Mouse (Mus musculus) forebrain, embryonic 10.5 days (tissue): ENCODE results near the gene Kdm4b. TPM values are rescaled to one million over a fixed set of nuclear protein-coding genes. Genes with fewer than 3 reads are reported as not detected.

Source experiments
- DNase-seq: peaks from one replicate; pipeline ENCODE4 v3.0.0-alpha.2; 2017; ENCODE audit warnings: low spot score; ENCODE audit errors: extremely low spot score
- H3K27ac ChIP-seq: fragments of 300-500 bp; sonication (generic); 2 replicates; pipeline ENCODE4 v1.5.1; 2016; ENCODE audit warnings: mild to moderate bottlenecking
- H3K27me3 ChIP-seq: fragments of 300-500 bp; sonication (generic); 2 replicates; pipeline ENCODE4 v1.6.1; 2016; ENCODE audit warnings: mild to moderate bottlenecking; ENCODE audit not compliant: poor library complexity, severe bottlenecking
- H3K36me3 ChIP-seq: fragments of 300-500 bp; sonication (generic); replicated peaks from 2 replicates; pipeline ENCODE4 v1.6.1; 2016; ENCODE audit warnings: mild to moderate bottlenecking, moderate library complexity
- H3K4me1 ChIP-seq: fragments of 300-500 bp; sonication (generic); 2 replicates; pipeline ENCODE4 v1.6.1; 2016
- H3K4me3 ChIP-seq: fragments of 300-500 bp; sonication (generic); 2 replicates; pipeline ENCODE4 v1.5.1; 2016; ENCODE audit warnings: mild to moderate bottlenecking, moderate library complexity
- H3K9me3 ChIP-seq: fragments of 300-500 bp; sonication (generic); 2 replicates; pipeline ENCODE4 v1.6.1; 2016; ENCODE audit warnings: mild to moderate bottlenecking, moderate library complexity
- WGBS: fragments of 180-500 bp; shearing (Covaris S2); methylation state at CpG from one replicate; pipeline ENCODE4 v1.1.7; 2016; 5-methylcytosine and 5-hydroxymethylcytosine counted together
- microRNA-seq: library from miRNA; unstranded; fragments of <30 nt; microRNA quantifications from one replicate; pipeline ENCODE4, GENCODE M21; 2017
- polyA plus RNA-seq: library from polyadenylated mRNA; unstranded; fragments of >200 nt; fragmentation: Nextera tagmentation; extraction: Ambion mirVana; gene quantifications from 2 replicates; pipeline ENCODE4 v1.2.1, GENCODE M21; 2016

Kdm4b gene
- polyA plus RNA-seq, 1 experiment from 2014 or later: 35.9 TPM

DNA sequence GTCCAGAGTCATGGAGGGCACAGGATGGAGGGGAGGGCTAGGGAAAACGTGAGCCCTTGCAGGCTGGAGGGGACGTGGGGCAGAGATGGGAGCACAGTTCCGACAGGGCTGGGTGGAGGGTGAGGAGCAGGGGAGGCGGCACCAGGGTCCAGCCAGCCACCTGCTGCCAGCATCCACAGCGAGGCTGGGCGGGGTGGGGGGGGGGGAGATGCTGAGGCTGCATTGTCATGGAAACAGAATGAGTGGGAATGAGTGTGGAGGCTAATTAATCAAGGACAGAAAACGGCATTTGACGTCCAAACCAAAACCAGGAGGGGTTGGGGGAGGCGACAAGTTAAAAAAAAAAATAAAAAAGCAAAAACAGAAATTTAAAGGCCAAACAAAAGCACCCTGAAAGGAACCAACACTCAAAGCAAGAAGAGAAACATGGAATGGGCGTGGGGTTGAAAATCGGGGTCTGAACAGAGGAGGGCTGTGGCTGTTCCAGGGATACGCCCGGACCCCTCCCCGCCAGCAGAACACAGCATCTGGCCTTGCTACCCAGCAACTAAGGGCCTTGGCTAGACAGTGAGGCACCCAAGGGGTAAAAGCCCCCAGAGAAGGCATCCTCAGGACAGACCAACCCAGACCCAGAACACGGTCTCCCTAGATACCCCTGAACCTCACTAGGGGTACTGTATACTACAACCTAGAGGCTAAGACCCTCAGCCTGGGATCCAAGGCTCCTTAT, 114.0 kb downstream of the Kdm4b start:
- Histone ChIP-seq H3K4me1 (peaks cover 13% of the 10 kb centered on the region), H3K27ac (peak overlapping the region; percentile 56; the same call in 1 of the 2 replicates), H3K27me3 (no peaks in the 10 kb centered on the region), H3K4me3 (no peak overlapping the region), H3K9me3 (peaks cover 17% of the 10 kb centered on the region), H3K36me3 (peaks cover 98% of the 10 kb centered on the region)
- 81% methylated on average over 15 of the region's 15 CpGs for WGBS
- DNase-seq: no peak

- Histone ChIP-seq H3K27me3 (no peaks in the 10 kb centered on the region), H3K9me3 (peaks cover 6% of the 10 kb centered on the region), H3K4me1 (peaks cover 35% of the 10 kb centered on the region), H3K36me3 (peaks cover 96% of the 10 kb centered on the region), H3K4me3 (no peak overlapping the region), H3K27ac (no peak overlapping the region)
- no peak for DNase-seq
- 91% methylated on average over 6 of the region's 6 CpGs for WGBS
These were observed 116.5 kb downstream of the Kdm4b start for GRCm38 (mm10) chr17:56442316-56442715.

DNA sequence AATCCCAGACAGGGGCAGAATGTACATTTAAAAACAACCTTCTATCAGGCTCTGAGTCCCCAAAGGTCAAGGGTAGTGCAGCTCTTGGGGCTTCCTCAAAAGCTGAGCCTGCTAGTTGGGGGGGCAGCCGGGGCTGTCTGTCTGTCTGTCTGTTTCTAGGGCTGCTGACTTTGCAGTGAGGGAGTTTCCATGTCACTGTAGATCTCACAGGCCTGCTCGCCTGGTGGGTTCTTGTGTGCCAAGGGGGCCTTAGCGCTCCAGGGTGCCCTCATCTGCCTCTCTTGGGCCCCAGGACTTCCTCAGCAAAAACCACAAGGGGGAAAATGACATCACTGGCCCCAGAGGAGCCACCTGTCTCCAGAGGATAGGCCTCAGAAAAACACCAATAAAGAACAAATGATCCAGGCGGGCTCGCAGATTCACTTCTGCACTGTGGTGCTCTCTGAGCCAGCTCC, 117.5 kb downstream of the Kdm4b start:
- H3K36me3 ChIP-seq: peaks cover 96% of the 10 kb centered on the region
- H3K4me3 ChIP-seq: no peak overlapping the region
- H3K9me3 ChIP-seq: no peaks in the 10 kb centered on the region
- H3K4me1 ChIP-seq: peaks cover 35% of the 10 kb centered on the region
- H3K27me3 ChIP-seq: no peaks in the 10 kb centered on the region
- no peak overlapping the region for H3K27ac ChIP-seq
- DNase-seq: no peak
- WGBS: 81% methylated on average over 5 of the region's 5 CpGs

DNA sequence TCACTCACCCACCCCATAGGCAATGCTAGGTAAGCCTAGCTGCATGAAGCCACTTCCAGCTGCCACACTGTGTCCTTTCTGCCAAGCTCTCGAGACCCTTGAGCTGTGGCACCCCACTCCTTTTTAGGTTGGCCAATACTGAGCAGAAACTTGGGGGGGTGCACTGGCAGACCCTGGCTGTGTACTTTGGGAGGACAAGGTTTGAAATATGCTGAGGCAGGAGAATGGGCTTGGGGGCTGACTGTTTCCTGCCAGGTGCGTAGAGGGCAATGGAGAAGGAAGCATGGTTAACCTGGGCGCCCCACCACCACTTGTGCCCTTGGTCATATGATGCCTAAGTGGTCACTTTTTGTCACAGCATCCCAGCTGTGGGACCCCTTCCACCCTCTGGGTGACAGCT, 118.9 kb downstream of the Kdm4b start:
- no peak for DNase-seq
- no peak overlapping the region for H3K4me3 ChIP-seq
- no peaks in the 10 kb centered on the region for H3K9me3 ChIP-seq
- WGBS: 94% methylated on average over 3 of the region's 3 CpGs
- H3K36me3 ChIP-seq: peaks cover 96% of the 10 kb centered on the region
- H3K4me1 ChIP-seq: peaks cover 31% of the 10 kb centered on the region
- H3K27ac ChIP-seq: 0 out of 2 replicates have a peak overlapping the region, but pooled peaks have one; percentile 31
- H3K27me3 ChIP-seq: no peaks in the 10 kb centered on the region

GRCm38 (mm10) chr17:56445397-56445796, 119.5 kb downstream of the Kdm4b start:
- H3K4me1 ChIP-seq: peaks cover 25% of the 10 kb centered on the region
- peak; percentile 41 for DNase-seq
- 75% methylated on average over 14 of the region's 14 CpGs for WGBS
- peaks cover 97% of the 10 kb centered on the region for H3K36me3 ChIP-seq
- H3K9me3 ChIP-seq: no peaks in the 10 kb centered on the region
- H3K4me3 ChIP-seq: no peak overlapping the region
- H3K27me3 ChIP-seq: no peaks in the 10 kb centered on the region
- no peak overlapping the region for H3K27ac ChIP-seq

DNA sequence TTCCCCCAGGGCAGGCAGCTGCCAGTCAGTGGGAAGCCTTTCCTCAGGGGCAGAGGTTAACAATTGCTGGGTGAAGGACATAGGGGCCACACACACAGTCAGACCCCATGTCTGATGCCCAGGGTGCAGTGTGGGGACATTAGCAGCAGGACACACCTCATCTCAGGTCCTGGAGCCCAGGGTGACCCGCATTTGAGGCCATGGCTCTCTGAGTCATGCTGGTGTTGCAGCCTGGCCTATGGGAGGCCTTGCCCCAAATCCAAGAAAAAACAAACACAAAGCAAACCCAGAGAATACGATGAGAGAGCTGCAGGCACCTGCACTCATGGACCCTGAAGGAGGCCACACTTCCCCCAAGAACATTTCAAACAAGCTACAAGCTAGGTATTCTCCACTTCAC, 121.9 kb downstream of the Kdm4b start:
- DNase-seq: no peak
- no peaks in the 10 kb centered on the region for H3K9me3 ChIP-seq
- 80% methylated on average over 2 of the region's 2 CpGs for WGBS
- H3K27me3 ChIP-seq: no peaks in the 10 kb centered on the region
- H3K4me3 ChIP-seq: no peak overlapping the region
- H3K27ac ChIP-seq: no peak overlapping the region
- peaks cover 97% of the 10 kb centered on the region for H3K36me3 ChIP-seq
- peaks cover 22% of the 10 kb centered on the region for H3K4me1 ChIP-seq

Small RNAs within 50 kb of the gene (microRNA-seq; reads per million reads assigned to microRNA genes)
- gene Mir6977: 1.8 reads per million

Other genes starting within 250 kb of the Kdm4b start
- 188 and 200 TPM in 2 replicates for gene Hdgfl2, start 246.4 kb upstream of the Kdm4b start, polyA plus RNA-seq
- 0.05 and 0.09 TPM in 2 replicates for gene Plin4, start 216.3 kb upstream of the Kdm4b start, polyA plus RNA-seq
- 0.25 and 0.33 TPM in 2 replicates for gene Plin5, start 208.5 kb upstream of the Kdm4b start, polyA plus RNA-seq
- not detected in 2 replicates for gene Lrg1, start 204.1 kb upstream of the Kdm4b start, polyA plus RNA-seq
- gene Sema6b, start 185.7 kb upstream of the Kdm4b start, polyA plus RNA-seq: 0.44 and 0.67 TPM in 2 replicates
- 7.4 and 8.1 TPM in 2 replicates for gene Tnfaip8l1, start 163.6 kb upstream of the Kdm4b start, polyA plus RNA-seq
- 75.5 and 78.5 TPM in 2 replicates for gene Mydgf, start 142.1 kb upstream of the Kdm4b start, polyA plus RNA-seq
- 49.7 and 51.2 TPM in 2 replicates for gene Dpp9, start 107.2 kb upstream of the Kdm4b start, polyA plus RNA-seq
- gene Fem1a, start 69.3 kb upstream of the Kdm4b start, polyA plus RNA-seq: 11.5 and 13.2 TPM in 2 replicates
- gene Ticam1, start 49.3 kb upstream of the Kdm4b start, polyA plus RNA-seq: 2.4 and 2.6 TPM in 2 replicates
- gene Plin3, start 33.2 kb upstream of the Kdm4b start, polyA plus RNA-seq: 58.3 and 59.0 TPM in 2 replicates
- not detected in 2 replicates for gene Arrdc5, start 25.8 kb upstream of the Kdm4b start, polyA plus RNA-seq
- 331 and 343 TPM in 2 replicates for gene Uhrf1, start 22.7 kb upstream of the Kdm4b start, polyA plus RNA-seq
- 80.3 and 91.5 TPM in 2 replicates for gene Ptprs, start 150.4 kb downstream of the Kdm4b start, polyA plus RNA-seq
- not detected in 2 replicates for gene Znrf4, start 186.4 kb downstream of the Kdm4b start, polyA plus RNA-seq
- gene Gm20219, start 228.3 kb downstream of the Kdm4b start, polyA plus RNA-seq: 1.1 and 1.3 TPM in 2 replicates